Mouse (Mus musculus) lung, adult 2 months (tissue): Measurements from ENCODE around the gene Pcdh7. TPM values are rescaled to one million over a fixed set of nuclear protein-coding genes. Genes with fewer than 3 reads are reported as not detected.
"Not testable (repeated sequence)": the region's sequence is repeated elsewhere in the genome, so short reads cannot be mapped to it uniquely, and the experiment has no call there.

Experiments used
- DNase-seq: peaks from one replicate; pipeline ENCODE4 v3.0.0; 2022
- H3K4me1 ChIP-seq: fragments of 200-500 bp; 2 replicates; pipeline ENCODE4 v1.6.1; 2011; ENCODE audit warnings: low read length; ENCODE audit not compliant: control insufficient read depth, insufficient read depth
- H3K4me3 ChIP-seq: fragments of 200-500 bp; replicated peaks from 2 replicates; pipeline ENCODE3; 2011; ENCODE audit warnings: low read depth, mild to moderate bottlenecking, control low read depth, low read length; ENCODE audit errors: extremely low read depth
- CTCF ChIP-seq: fragments of 200-500 bp; IDR thresholded peaks from 2 replicates; pipeline ENCODE4 v1.5.1; 2011; ENCODE audit warnings: mild to moderate bottlenecking, low read length, control low read depth; ENCODE audit not compliant: insufficient read depth
- POLR2A ChIP-seq: fragments of 200-500 bp; IDR thresholded peaks from 2 replicates; pipeline ENCODE4 v1.6.1; 2011; ENCODE audit warnings: low read depth, mild to moderate bottlenecking, control low read depth, low read length, borderline replicate concordance; ENCODE audit errors: extremely low read depth
- WGBS: fragments of 180-500 bp; shearing (Covaris S2); methylation state at CpG from one replicate; pipeline ENCODE4 v1.1.7; 2018; 5-methylcytosine and 5-hydroxymethylcytosine counted together
- polyA plus RNA-seq: library from polyadenylated mRNA; depleted of rRNA; stranded (reverse); fragments of >200 nt; gene quantifications from 2 replicates; pipeline ENCODE4 v1.2.3, GENCODE M21; 2012

Pcdh7 gene
- polyA plus RNA-seq, 1 experiment, result 8.0 TPM

DNA sequence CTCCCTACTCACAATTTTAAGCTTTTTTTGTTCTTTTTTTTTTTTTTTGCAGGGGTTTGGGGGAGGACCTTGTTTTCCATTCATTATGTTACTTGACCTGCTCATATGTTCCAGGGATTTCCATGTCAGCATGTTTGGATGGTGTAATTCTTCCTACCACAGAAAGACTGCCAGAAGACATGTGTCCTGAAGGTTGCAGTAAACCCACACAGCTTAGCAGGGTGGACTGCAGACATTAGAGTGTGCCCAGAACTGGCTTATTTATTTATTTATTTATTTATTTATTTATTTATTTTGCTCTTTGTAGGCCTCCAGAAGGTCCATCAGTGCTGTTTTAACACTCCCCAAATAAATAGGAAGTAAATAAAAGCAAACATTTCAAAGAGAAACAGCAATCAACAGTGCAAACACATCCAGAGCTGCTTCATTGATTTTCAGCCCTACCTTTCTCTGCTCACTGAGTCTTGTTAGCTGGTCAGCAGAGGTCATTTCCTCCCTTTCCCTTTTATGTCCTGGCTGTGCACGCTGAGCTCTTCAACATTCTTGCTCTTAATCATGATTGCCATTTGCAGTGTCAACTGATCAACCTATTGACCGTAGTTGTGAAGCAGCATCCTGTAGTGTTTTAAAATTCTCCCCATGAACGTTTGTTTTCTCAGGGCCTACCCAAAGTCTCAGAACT, 401.3 kb downstream of the Pcdh7 start:
- no peak for DNase-seq
- 36% methylated on average over 3 of the region's 3 CpGs for WGBS
- H3K4me3 ChIP-seq, result no peak overlapping the region
- TF ChIP-seq CTCF (no peak), POLR2A (no peak)
- no peaks in the 10 kb centered on the region for H3K4me1 ChIP-seq

GRCm38 (mm10) chr5:58143897-58144296, 426.1 kb downstream of the Pcdh7 start:
- 73% methylated on average over 2 of the region's 2 CpGs for WGBS

DNA sequence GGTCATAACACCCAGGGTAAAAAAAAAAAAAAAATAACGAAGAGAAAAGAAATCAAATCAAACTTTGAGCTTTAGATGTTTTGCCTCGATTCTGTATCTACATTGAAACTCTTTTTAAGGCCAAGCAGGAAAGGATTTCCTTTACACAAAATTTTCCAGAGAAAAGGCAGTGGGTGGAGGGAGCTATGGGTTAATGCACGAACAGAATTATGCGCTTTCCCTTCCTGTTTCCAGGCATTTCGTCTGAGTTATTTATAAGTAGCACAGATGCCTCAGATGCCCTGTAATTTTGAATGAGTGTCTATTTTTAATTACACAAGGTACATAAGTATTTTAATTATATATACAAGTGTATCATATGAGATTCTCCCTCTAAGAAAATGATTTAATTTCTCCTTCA, 436.2 kb downstream of the Pcdh7 start:
- Histone ChIP-seq H3K4me1 (no peaks in the 10 kb centered on the region), H3K4me3 (no peak overlapping the region)
- no peak for DNase-seq
- TF ChIP-seq CTCF (no peak), POLR2A (no peak)
- 39% methylated on average over 5 of the region's 5 CpGs for WGBS

More at GRCm38 (mm10) chr5:58143897-58144296, 426.1 kb downstream of the Pcdh7 start:
- Histone ChIP-seq H3K4me1 (no peaks in the 10 kb centered on the region), H3K4me3 (no peak overlapping the region)
- no peak for DNase-seq
- TF ChIP-seq CTCF (no peak), POLR2A (no peak)

DNA sequence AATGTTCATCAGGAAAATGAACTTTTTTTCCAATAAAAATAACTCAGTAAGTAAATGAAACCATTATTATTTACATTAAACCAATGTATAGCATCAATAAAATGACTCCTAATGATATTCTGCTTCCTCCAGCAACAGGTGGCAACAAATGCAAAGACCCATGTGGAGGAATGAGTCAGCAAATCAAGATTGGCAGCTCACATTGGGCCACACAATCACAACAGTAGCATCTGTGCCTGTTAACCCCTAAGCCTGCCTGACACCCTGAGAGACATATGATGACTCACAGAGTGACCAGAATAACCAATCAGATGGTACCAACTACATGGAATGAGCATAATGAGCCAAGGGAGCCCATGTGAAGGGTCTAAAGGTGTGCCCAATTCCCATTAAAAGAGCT, 454.5 kb downstream of the Pcdh7 start:
- TF ChIP-seq CTCF (no peak), POLR2A (no peak)
- no peak for DNase-seq
- Histone ChIP-seq H3K4me1 (no peaks in the 10 kb centered on the region), H3K4me3 (no peak overlapping the region)

GRCm38 (mm10) chr5:58174335-58174734, 456.6 kb downstream of the Pcdh7 start:
- H3K4me3 ChIP-seq, H3K4me1 ChIP-seq, DNase-seq: not testable (repeated sequence)

- Histone ChIP-seq H3K4me3 (no peak overlapping the region), H3K4me1 (no peaks in the 10 kb centered on the region)
- DNase-seq, result no peak
- TF ChIP-seq POLR2A, result no peak
- no peak for TF ChIP-seq CTCF
- 94% methylated on average over 3 of the region's 3 CpGs for WGBS
Measured at GRCm38 (mm10) chr5:58175532-58175931, 457.8 kb downstream of the Pcdh7 start.
